Mouse (Mus musculus) megakaryocyte, embryonic 14.5 days (primary cell): Measurements from ENCODE around the gene Ipo11. TPM values are rescaled to one million over a fixed set of nuclear protein-coding genes. Genes with fewer than 3 reads are reported as not detected.
"Not testable (repeated sequence)": the region's sequence is repeated elsewhere in the genome, so short reads cannot be mapped to it uniquely, and the experiment has no call there.

Source experiments
- H3K27me3 ChIP-seq: replicated peaks from 2 replicates; pipeline ENCODE3; 2012; ENCODE audit warnings: inconsistent platforms
- H3K36me3 ChIP-seq: replicated peaks from 2 replicates; pipeline ENCODE3; 2012; ENCODE audit warnings: low read length, inconsistent platforms, mixed read lengths
- H3K4me1 ChIP-seq: 2 replicates; pipeline ENCODE4 v1.6.1; 2012; ENCODE audit warnings: inconsistent platforms
- H3K4me3 ChIP-seq: replicated peaks from 2 replicates; pipeline ENCODE3; 2012; ENCODE audit warnings: moderate library complexity, mild to moderate bottlenecking, inconsistent platforms
- H3K9me3 ChIP-seq: 2 replicates; pipeline ENCODE4 v1.6.1; 2012; ENCODE audit warnings: inconsistent platforms
- FLI1 ChIP-seq: IDR thresholded peaks from 2 replicates; pipeline ENCODE4 v1.6.1; 2012; ENCODE audit warnings: low read length, inconsistent platforms, mixed read lengths
- GATA1 ChIP-seq: IDR thresholded peaks from 3 replicates; pipeline ENCODE4 v1.6.1; 2012; ENCODE audit warnings: mixed read lengths, low read length, inconsistent platforms, borderline replicate concordance
- polyA plus RNA-seq: library from polyadenylated mRNA; stranded (reverse); fragments of >175 nt; gene quantifications from 2 replicates; pipeline ENCODE4 v1.2.3, GENCODE M21; 2012; ENCODE audit warnings: low replicate concordance; ENCODE audit not compliant: insufficient read depth

The Ipo11 gene
- polyA plus RNA-seq, 1 experiment = 72.8 TPM

GRCm38 (mm10) chr13:106942721-106943120 is 6.0 kb upstream of the Ipo11 start:
- TF ChIP-seq GATA1 (no peak), FLI1 (no peak)

GRCm38 (mm10) chr13:106941211-106941976 is 4.6 kb upstream of the Ipo11 start:
- H3K4me3 ChIP-seq = no peak overlapping the region

More at GRCm38 (mm10) chr13:106942721-106943120, 6.0 kb upstream of the Ipo11 start:
- H3K9me3 ChIP-seq = no peaks in the 10 kb centered on the region; the same call in 1 of the 2 replicates
- H3K27me3 ChIP-seq = no peaks in the 10 kb centered on the region
- no peak overlapping the region for H3K4me3 ChIP-seq
- peaks cover 18% of the 10 kb centered on the region for H3K4me1 ChIP-seq
- no peaks in the 10 kb centered on the region for H3K36me3 ChIP-seq

GRCm38 (mm10) chr13:106937138-106937472 is 347 bp upstream of the Ipo11 start:
- Histone ChIP-seq H3K4me3 (peak overlapping the region; percentile 97), H3K9me3 (no peaks in the 10 kb centered on the region; the same call in 1 of the 2 replicates), H3K27me3 (no peaks in the 10 kb centered on the region), H3K4me1 (peaks cover 35% of the 10 kb centered on the region), H3K36me3 (no peaks in the 10 kb centered on the region)
- TF ChIP-seq FLI1 (no peak), GATA1 (no peak)

More at GRCm38 (mm10) chr13:106941211-106941976, 4.6 kb upstream of the Ipo11 start:
- H3K9me3 ChIP-seq = no peaks in the 10 kb centered on the region; the same call in 1 of the 2 replicates
- no peaks in the 10 kb centered on the region for H3K27me3 ChIP-seq
- peaks cover 17% of the 10 kb centered on the region for H3K4me1 ChIP-seq
- no peaks in the 10 kb centered on the region for H3K36me3 ChIP-seq
- no peak for TF ChIP-seq FLI1
- TF ChIP-seq GATA1 = no peak

- Histone ChIP-seq H3K36me3 (no peaks in the 10 kb centered on the region), H3K4me3 (peak overlapping the region; percentile 97), H3K27me3 (no peaks in the 10 kb centered on the region), H3K9me3 (no peaks in the 10 kb centered on the region), H3K4me1 (peaks cover 35% of the 10 kb centered on the region)
- TF ChIP-seq GATA1 = no peak
- TF ChIP-seq FLI1 = no peak
These were observed 895 bp downstream of the Ipo11 start for GRCm38 (mm10) chr13:106935871-106936255.

GRCm38 (mm10) chr13:106929201-106929600 is 7.6 kb downstream of the Ipo11 start:
- H3K36me3 ChIP-seq = peaks cover 28% of the 10 kb centered on the region
- no peaks in the 10 kb centered on the region for H3K9me3 ChIP-seq
- TF ChIP-seq FLI1 (no peak), GATA1 (no peak)

GRCm38 (mm10) chr13:106928296-106928695 is 8.5 kb downstream of the Ipo11 start:
- Histone ChIP-seq H3K4me1 (peaks cover 15% of the 10 kb centered on the region), H3K36me3 (peaks cover 35% of the 10 kb centered on the region), H3K4me3 (no peak overlapping the region), H3K27me3 (no peaks in the 10 kb centered on the region), H3K9me3 (no peaks in the 10 kb centered on the region)
- no peak for TF ChIP-seq GATA1
- no peak for TF ChIP-seq FLI1

More at GRCm38 (mm10) chr13:106929201-106929600, 7.6 kb downstream of the Ipo11 start:
- Histone ChIP-seq H3K4me1 (peaks cover 24% of the 10 kb centered on the region), H3K27me3 (no peaks in the 10 kb centered on the region), H3K4me3 (no peak overlapping the region)

- not testable (repeated sequence) for H3K27me3 ChIP-seq, H3K9me3 ChIP-seq, H3K4me3 ChIP-seq, H3K4me1 ChIP-seq
- peaks cover 55% of the 10 kb centered on the region for H3K36me3 ChIP-seq
These were observed 10.8 kb downstream of the Ipo11 start for GRCm38 (mm10) chr13:106925921-106926320.

- H3K36me3 ChIP-seq = peaks cover 68% of the 10 kb centered on the region
- no peaks in the 10 kb centered on the region for H3K27me3 ChIP-seq
These were observed 18.3 kb downstream of the Ipo11 start for GRCm38 (mm10) chr13:106918322-106919050.

GRCm38 (mm10) chr13:106913125-106913736 is 23.5 kb downstream of the Ipo11 start:
- H3K27me3 ChIP-seq = no peaks in the 10 kb centered on the region
- no peaks in the 10 kb centered on the region for H3K9me3 ChIP-seq
- peaks cover 60% of the 10 kb centered on the region for H3K36me3 ChIP-seq
- no peak for TF ChIP-seq GATA1
- no peak for TF ChIP-seq FLI1
- no peaks in the 10 kb centered on the region; the same call in 1 of the 2 replicates for H3K4me1 ChIP-seq
- H3K4me3 ChIP-seq = no peak overlapping the region

More at GRCm38 (mm10) chr13:106918322-106919050, 18.3 kb downstream of the Ipo11 start:
- H3K4me1 ChIP-seq = peaks cover 4% of the 10 kb centered on the region
- H3K4me3 ChIP-seq = no peak overlapping the region
- no peaks in the 10 kb centered on the region for H3K9me3 ChIP-seq
- TF ChIP-seq GATA1 (no peak), FLI1 (no peak)
